Mouse (Mus musculus): ENCODE measurements at regions not wholly inside any gene's neighbourhood (a gene's known extent, or its start where the extent isn't known, plus 50 kb on each side); places are given as distances from the start of the nearest gene placed in this dataset.

DNA sequence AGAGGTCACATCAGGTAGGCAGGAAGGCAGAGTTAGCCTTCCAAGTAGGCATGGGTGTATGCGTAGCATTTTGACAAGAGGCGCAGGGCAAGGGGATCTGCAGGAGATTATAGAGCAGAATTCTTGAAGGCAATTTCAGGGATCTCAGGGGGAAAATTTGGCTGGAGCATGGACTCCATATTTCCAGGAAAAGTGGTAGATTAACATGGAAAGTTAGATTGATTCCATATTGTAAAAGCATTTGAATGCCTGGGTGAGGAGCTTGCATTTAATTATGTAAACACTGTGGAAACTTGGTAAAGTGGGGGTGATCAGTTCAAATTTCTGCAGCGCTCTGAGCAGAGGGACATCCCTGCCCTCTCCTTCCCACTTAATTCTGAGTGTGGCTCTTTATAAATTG is 146.7 kb downstream of the Pax3 start:
- DNase-seq (ENCODE audit: low spot score in 2 of 2): no peak

DNA sequence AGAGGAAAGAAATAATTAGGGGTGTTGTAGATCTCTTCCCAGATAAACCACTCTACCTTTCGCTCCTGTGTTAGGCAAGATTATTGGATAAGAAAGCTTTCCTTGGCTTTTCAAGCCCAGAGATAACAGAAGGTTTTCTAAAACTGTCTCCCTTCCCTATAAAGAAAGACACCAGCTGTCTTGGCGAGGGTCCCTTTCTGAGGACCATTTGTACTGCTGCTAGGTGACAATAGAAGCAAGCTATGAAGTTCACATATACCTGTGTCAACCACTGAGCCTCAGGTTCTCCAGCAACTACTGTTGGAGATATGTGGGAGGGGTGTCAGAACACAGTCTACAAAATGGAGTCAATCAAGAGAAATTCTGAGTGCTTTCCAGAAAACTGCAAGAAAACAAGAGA is 164.6 kb downstream of the Pax3 start:
- DNase-seq (ENCODE audit: low spot score in 2 of 2): no peak

DNA sequence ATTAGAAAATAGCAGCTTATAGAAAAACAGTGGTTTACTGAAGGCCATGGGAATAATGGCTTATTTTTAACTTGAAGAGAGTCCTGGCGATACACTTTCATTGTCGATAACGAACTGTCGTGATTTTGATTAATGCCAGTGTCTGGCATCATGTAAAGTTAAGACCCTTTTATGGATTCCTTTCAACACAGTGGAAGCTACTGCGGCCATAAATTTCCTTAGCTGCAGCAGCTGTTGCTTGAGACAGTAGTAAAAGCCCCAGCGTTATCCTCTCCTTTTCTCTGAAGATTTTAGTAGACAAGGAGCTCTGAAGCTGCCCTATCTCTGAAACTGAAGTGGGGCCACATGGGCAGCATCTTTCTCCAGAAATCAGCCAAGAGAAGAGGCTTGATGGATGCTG is 175.2 kb downstream of the Pax3 start:
- no peak for DNase-seq (ENCODE audit: low spot score in 2 of 2)

DNA sequence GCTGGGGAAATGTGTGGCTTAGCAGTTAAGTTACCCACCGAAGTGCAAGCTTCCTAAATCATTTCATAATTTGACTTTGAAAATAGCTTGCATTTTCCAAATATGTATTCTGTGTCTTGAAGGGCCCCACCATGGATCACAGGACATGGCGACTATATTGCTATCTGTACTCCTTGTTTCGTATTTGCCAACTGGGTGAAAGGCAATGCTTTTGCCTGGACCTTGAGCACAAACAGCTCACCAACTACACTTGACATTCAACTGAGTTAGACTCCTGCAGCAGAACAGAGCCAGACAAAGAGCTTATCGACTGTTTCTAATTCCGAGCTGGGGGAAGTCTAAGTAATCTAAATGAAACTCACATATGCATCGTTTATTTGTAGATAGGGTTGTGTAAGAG is 175.9 kb downstream of the Pax3 start:
- DNase-seq (ENCODE audit: low spot score in 2 of 2): no peak

DNA sequence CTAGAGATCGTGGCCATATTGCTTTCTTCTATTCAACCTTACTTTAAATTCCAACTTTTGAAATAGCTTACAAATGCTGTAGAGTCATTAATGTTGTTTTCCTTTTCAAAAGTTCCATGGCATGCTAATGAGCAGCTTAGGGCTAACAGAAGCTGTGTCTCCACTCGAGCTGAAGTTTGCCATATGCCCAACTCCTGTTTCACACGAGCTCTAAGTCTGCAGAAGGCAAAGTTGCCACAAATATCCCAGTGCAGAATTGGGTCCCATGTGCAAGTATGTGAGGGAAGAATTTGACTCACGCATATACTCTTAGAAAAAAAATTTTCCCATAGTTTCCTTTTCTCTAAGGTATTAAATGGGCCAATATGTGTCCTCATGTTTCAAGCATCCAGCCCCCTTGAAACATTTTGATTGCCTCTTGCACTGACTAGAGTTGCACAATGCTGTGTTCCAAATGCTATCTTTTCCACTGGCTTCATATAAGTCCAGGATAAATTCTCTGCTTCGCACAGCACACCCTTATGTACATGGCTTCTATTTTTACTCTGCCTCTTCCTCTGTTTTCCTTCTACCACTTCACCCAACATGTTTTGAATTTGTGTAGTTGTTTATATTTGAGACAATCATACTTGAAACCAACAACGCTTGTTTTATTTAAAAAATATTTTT is 178.9 kb downstream of the Pax3 start:
- peak in 1 of 2 experiments; percentile 31 for DNase-seq (ENCODE audit: low spot score in 2 of 2)

DNA sequence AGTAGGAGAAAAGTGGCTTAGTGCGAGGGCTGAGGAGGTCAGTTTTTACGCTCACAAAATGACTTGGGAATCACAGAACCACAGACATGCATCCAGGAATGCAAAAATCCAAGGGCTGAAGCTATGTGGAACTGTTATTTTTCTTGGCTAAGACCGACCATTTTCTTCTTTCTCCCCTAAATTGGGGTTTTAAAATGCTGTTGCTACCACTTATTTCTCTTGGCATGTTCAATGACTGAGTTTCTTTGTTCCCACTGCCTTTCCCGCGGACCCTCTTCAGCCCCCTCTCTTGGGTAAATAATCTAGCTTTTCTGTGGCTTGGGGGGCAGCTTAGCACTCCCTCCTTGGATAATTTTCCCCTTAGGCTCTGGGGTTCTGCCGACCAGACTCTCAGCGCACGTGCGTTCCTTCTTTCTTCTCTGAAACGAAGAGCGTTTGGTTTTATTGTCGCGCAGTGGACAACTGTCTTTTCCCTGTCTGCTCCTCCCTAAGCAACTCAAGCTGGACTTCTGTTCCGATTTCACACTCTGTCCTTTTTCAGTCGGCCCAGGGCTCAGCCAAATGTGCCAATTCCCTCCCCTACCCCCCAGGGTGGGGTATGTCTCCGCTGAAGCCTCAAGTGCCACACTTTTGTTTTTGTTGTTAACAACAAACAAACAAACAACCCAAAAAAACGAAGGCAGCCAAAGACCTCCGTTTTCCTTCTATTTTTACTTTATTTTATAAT is 180.2 kb downstream of the Pax3 start:
- DNase-seq (ENCODE audit: low spot score in 2 of 2): no peak

DNA sequence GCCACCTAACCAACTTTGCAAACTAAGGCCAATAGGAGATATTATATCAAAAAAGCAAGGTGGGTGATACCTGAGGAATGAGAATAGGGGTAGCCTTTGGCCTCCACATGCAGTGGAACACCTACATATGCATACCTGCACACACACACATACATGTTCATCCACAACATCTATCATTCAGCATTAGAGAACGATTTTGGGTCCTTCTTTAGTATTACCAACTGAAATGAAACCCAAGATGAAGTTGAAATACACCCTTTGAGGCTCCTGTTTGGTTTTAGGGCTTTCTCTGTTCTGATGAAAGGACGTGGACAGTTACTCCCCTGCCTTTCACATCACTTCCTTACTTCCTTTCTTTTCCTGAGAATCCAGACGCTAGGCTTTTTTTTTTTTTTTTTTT is 180.9 kb downstream of the Pax3 start:
- no peak for DNase-seq (ENCODE audit: low spot score in 2 of 2)

DNA sequence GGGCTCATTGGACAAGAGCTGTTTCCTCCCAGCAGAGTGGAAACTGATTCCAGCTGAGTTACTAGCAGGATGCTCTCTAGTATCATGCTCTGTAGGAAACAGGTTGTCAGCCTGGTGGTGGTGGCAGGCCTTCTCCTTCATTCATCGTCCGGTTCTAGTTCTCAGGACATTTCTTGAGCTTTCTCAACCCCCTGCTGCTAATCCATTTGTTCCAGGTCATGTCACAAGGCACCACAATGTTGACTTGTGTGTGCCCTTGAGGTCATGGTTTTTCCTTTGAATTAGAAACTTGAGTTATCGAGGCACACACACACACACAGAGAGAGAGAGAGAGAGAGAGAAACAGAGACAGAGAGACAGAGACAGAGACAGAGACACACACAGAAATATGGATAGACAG is 183.5 kb downstream of the Pax3 start:
- no peak for DNase-seq (ENCODE audit: low spot score in 2 of 2)

DNA sequence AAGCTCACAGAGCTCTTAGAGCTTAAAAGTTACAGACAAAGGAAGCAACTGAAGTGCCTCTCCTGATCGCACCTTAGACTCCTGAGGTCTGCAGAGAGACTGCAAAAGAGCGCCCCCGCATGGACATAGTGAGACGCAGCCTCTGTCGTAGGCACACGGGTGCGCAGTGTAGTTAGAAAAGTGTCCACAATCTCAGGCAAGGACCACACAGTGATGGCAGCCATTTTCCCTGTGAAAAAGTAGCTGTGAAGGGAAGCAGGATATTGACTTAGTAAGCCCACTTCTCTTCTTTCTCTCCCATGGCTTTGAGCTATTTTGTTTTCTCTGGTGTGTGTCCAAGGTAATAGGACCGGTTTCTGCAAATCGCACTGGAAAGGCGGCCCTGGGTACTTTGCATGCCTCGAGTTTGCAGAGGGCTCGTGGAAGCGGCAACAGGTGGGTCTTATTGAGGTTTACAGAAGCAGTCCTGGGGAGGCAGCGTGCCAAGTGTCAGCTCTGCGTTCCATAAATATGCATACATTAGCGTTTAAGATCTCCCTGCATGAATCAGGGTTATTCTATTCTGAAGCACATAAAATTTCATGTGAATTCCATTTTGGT is 188.0 kb downstream of the Pax3 start:
- no peak for DNase-seq (ENCODE audit: low spot score in 2 of 2)

DNA sequence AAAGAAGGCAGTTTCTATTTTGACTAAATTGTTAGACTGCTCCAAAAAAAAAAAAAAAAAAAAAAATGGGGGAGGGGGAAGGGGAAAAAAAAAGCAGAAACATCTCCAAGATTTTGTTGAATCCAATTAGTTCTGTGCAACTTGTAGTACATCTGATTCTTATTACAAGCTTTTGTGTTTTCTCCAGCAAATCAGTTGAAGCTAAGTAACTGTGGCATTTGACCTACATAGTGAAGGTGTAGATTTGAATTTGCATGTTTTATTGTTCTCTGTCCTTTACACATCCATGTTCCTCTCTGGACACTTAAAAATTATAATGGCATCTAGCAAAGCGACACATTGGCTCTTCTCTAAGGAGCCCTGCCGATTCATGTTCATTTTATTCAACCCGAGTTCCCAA is 192.6 kb downstream of the Pax3 start:
- no peak for DNase-seq (ENCODE audit: low spot score in 2 of 2)

DNA sequence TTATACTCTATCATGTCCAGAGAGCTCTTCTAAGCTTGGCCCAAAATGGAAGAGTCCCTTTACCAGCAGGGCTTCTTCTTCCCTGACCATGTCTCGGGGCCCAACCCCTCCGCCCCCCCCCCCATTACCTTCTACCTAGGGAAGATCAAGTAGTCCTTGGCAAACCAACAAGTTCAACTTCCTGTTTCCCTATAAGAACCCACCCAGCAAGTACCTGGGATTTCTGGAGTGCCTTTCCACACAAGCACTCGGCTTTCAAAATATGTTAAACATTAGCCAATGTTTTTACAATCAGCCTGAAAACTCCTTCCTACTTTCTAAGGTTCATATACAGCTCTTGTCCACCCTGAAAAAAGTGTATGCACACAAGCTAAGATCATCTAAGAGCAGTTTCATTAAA is 198.2 kb downstream of the Pax3 start:
- no peak for DNase-seq (ENCODE audit: low spot score in 2 of 2)

DNA sequence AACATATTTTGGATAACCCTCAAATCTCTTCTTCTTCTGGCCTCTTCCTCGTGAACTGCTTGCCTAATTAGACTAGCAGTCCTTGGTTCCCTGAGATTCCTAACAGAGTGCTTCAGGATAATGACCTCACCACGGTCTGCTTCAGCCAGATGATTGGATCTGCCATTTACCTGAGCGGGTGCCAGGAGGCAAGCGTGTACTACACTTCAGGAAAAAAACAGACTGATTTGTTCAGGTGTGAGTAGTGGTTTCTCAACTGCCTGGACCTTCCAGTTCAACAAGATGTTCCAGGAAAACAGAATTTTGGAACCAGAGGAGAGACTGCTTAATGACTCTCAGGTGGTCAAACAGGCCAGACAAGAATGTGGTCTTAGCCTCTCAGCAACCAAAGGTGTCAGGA is 215.4 kb downstream of the Pax3 start:
- no peak for DNase-seq (ENCODE audit: low spot score in 2 of 2)

DNA sequence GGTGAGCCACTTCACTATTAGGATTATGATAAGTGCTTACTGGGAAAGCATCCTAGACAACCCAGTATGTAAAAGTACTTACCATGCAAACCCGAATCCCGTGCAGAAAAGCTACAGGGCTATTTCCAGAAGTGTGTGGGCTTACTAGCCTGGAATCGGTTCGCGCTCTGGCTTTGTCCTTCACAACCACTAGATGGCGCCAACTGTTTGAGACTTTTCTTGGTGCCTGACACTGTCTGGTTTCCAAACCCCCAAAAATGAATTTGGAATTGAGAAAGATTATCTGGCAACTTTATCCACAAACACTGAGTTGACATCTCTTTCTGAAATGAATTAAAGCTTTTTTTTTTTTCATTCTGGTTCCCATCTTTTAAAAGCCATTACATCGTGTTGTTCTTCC is 218.2 kb downstream of the Pax3 start:
- DNase-seq (ENCODE audit: low spot score in 2 of 2): peak; percentile 43 to 90

DNA sequence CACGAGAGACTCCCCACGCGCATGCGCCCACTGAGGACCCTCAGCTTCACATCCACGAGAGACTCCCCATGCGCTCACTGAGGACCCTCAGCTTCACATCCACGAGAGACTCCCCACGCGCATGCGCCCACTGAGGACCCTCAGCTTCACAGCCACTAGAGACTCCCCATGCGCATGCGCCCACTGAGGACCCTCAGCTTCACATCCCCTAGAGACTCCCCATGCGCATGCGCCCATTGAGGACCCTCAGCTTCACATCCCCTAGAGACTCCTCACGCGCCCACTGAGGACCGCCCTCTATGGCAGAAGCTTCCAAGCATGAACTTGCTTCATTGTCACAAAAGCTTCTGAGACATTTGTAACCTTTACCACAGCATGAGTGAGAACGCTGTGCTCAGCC is 221.0 kb downstream of the Pax3 start:
- DNase-seq (ENCODE audit: low spot score in 2 of 2): no peak

DNA sequence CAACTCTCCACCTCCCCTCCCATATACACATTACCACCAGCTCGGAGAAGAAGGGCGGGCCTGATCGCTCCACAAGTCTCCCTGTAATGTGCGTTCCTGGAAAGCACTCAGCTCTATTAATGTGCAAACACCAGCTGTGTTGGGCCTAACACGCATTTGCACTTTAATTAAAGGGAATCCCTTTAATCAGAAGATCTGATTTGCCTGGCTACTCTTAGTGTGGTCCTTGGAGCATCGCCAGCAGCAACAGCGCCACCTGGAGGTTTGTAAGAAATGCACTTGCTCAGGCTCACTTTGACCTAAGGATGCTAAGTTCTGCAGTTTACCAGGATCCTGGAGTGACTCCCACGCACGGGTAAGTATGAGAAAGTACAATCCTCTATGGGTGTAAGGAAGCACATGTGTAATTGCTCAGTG is 224.6 kb downstream of the Pax3 start:
- peak; percentile 18 to 47 for DNase-seq (ENCODE audit: low spot score in 2 of 2)

DNA sequence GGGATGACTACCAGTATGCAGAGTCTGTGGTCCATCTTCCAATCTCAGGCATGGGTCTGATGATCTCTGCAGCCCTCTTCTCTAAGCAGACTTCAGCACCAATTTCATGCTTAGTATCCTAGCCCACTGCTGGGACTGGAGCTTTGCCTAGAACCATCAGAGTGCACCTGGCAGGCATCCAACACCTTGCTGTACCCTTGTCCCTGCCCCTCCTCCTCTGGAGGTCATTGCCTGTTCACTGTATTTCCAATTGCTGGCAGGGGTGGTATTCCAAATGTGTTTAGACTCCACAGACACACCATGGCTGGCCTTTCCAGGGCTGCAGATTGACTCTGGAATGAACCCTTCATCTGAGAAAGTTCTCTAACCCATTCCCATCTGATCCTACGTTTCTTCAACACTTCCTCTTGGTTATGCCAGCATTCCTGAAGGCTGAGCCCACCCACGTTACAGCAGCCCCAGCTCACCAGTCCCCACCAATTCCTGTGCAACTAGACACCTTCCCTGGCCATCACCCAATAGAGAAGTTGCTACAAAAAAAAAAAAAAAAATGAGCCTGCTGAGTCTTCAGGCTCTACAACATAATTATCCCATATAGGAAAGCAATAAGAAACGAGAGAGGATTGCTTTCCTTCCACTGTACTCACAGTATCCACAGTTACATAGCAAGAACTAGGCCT is 232.1 kb downstream of the Pax3 start:
- DNase-seq (ENCODE audit: low spot score in 2 of 2): no peak

DNA sequence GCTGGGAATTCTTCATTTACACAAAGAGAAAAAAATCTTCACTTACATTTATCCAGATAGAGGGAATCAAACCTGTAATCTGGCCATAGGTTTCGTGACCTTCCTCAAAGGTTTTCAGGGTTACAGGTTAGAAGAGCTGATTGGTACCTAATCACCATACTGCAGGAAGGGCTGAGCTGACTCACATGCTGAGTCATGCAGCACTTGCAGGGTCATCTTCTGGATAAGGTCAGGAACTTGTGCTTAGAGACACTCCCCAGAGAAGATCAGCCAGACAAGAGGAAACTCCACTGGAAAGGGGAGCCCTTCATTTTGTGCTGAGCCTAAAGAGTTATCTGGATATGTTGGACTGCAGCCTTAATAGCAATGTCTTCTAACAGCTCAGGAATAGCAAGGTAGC is 237.6 kb downstream of the Pax3 start:
- no peak for DNase-seq (ENCODE audit: low spot score in 2 of 2)

DNA sequence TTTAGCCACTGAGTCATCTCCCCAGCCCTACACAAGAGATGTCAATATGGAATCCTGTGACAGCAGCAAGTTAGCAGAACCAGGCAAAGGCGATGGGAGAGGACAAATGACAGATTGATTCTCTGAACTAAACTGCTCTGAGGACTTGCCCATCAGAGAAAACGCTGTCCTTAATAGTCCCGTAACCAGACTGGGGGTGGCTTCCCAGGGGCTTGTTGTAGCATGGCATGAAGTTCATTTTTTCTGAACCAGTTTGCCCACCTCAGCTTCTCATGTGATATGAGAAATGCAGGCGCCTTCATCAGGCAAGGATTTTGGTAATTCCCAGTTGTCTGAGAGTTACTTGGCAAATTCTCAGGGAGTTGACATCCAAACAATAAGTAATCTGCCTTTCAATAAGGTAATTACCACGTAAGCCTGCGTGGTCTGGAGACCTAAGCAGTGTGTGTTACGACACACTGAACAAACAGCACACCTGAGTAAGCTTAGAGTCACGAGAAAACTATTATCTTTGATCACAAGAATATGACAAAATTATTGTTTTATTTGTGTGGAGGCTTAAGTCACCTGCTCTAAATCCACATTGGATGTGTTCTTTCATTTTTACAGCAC is 239.7 kb downstream of the Pax3 start:
- no peak for DNase-seq (ENCODE audit: low spot score in 2 of 2)

DNA sequence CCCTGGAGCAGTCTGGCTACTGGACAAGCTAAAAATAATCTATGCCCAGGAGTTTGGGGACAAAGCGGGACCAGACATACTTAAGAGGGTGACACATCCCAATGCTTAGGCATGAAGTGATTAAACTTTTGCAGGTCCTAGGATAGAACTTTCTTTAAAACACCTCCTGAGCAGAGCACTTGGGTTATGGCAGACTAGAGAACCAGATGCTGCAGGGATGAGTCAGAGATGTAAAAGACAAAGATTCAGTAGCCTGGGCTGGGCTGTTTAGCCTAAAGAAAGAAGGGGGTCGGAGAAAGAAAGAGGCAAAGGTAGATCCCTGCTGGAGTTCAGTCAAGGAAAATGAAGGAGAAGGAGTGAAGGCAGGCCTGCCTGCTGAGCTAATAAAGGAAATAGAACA is 249.0 kb downstream of the Pax3 start:
- DNase-seq (ENCODE audit: low spot score in 2 of 2): no peak

DNA sequence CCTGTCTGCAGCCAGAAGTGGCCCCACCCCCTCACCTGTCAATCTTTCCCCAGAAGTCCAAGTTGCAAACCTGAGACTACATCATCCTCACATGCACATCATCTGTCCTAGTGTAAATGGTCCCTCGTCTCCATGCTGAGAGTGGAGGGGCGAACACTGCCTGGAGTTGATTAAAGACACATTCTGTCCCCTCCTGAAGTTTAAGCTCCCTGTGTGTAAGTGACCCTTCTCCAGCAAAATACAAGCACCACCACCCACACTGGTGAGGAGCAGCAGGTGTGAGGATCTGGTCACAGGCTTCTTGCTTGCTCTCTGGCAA is 252.6 kb downstream of the Pax3 start:
- no peak for DNase-seq (ENCODE audit: low spot score in 2 of 2)

DNA sequence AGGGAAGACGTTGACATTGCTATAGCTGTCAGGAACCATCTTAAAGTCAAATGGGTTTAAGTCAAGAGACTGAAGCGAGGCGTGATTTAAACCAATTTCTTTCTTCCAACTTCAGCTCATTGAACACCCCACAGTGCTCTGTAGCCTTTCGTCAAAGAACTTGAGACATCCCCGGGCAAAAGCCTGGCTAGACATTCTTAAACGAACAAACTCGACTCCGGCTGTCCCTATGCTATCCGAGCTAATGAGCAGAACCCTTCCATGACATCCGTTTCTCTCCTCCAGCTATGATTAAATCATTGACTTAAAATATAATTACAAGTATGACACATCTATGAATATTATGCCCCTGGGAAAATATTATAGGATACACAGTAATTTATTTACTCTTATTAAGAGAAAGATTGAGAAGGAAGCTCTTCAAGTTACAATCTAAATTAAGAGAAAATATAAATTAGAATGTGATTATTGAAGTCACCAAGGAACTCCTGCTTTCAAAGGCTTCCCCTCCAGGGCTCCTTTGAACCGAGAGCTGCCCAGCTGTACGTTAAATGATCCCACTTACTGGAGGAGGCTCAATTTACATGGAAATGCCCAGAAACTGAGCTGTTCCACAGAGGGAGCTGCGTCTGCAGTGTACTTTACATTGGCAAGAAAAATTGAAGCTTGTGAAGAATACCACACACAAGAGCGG is 253.2 kb downstream of the Pax3 start:
- no peak for DNase-seq (ENCODE audit: low spot score in 2 of 2)
